Mouse (Mus musculus) embryonic fibroblast, embryonic 13.5 days (primary cell): Measurements from ENCODE around the gene Clcn6.

Experiments used
- CTCF ChIP-seq: IDR thresholded peaks from 2 replicates; pipeline ENCODE4 v1.5.1; 2011; ENCODE audit warnings: mild to moderate bottlenecking, control low read depth, low read length, moderate library complexity, borderline replicate concordance; ENCODE audit not compliant: insufficient read depth
- POLR2A ChIP-seq: IDR thresholded peaks from 2 replicates; pipeline ENCODE4 v1.6.1; 2011; ENCODE audit warnings: low read depth, mild to moderate bottlenecking, control low read depth, low read length, moderate library complexity

DNA sequence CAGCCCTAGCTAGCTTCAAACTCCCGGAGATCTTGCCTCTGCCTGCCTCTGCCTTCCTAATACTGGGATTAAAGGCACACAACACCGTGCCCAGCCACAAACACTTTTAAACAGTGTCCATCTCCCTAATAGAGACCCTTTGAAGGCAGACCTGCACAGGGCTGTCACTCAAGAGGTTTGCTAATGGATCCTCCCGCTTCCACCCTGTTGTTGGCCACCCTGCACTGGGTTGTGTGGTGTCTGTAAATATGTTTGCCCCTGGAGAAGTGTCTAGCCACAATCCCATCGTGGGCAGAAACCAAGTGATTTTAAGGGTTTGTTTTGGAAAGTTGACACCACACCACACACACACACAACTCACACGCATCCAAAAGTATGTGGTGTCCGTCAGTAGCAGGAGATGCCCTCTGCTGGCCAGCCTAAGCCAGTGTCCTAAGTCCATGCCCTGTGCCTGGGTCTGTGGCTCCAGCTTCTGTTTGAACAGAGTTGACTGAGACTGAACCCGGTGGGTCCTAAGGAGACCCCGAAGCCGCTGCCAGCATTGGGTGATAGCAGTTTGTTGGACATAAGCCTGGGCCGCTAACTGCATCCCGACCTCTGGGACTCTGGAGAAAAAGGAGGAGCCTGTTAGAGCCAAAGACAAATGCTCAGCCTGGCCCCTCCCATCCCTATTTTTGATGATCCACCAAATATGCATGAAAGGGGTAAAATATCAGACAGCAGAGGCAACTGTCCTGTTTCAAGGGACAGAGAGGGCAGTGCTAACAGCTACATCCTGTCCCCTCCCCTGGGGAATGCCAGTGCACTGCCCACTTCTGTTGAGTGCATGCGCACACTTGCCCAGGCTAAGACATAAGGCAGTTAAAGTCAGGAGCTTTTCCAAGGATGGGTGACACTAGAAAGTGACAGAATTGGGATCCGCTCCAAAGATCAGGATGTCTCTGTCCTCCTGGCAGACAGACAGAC is 21.8 kb upstream of the Clcn6 start:
- TF ChIP-seq CTCF (peak; percentile 95), POLR2A (no peak)
